Mouse (Mus musculus): ENCODE data around the gene Umodl1.

- no peak for TF ChIP-seq CTCF (IDR thresholded peaks at IDR 0.05; ENCODE audit: low read depth, low read length)
- no peak for TF ChIP-seq POLR2A (IDR thresholded peaks at IDR 0.05; ENCODE audit: extremely low read depth, insufficient read depth, low read length)
These were observed at the start of gene Umodl1 for GRCm38 (mm10) chr17:30954340-30954739.
